Mouse (Mus musculus) liver, adult 2 months (tissue): Measurements from ENCODE around the gene Tmem262. TPM values are rescaled to one million over a fixed set of nuclear protein-coding genes. Genes with fewer than 3 reads are reported as not detected.
A peak's percentile ranks its signal among the peaks of the same experiment; 100 is the strongest.

ENCODE experiments used
- DNase-seq: peaks from one replicate; pipeline ENCODE4 v3.0.0-alpha.2; 2011; ENCODE audit warnings: low read depth, low spot score; ENCODE audit errors: extremely low read depth
- H3K27ac ChIP-seq: fragments of 200-500 bp; replicated peaks from 2 replicates; pipeline ENCODE4 v1.5.1; 2012; ENCODE audit warnings: low read depth, mild to moderate bottlenecking, control low read depth, inconsistent platforms, low read length; ENCODE audit not compliant: insufficient read depth
- H3K27me3 ChIP-seq: fragments of 200-500 bp; 2 replicates; pipeline ENCODE4 v1.6.1; 2012; ENCODE audit warnings: mild to moderate bottlenecking, moderate library complexity, low read length, inconsistent platforms; ENCODE audit not compliant: control insufficient read depth, insufficient read depth
- H3K36me3 ChIP-seq: fragments of 200-500 bp; 2 replicates; pipeline ENCODE4 v1.6.1; 2012; ENCODE audit warnings: low read length, inconsistent platforms; ENCODE audit not compliant: control insufficient read depth, insufficient read depth
- H3K4me1 ChIP-seq: fragments of 200-500 bp; 2 replicates; pipeline ENCODE4 v1.6.1; 2011; ENCODE audit warnings: low read length; ENCODE audit not compliant: control insufficient read depth, insufficient read depth
- H3K4me3 ChIP-seq: fragments of 200-500 bp; 2 replicates; pipeline ENCODE4 v1.5.1; 2011; ENCODE audit warnings: low read depth, mild to moderate bottlenecking, control low read depth, low read length, moderate library complexity; ENCODE audit not compliant: insufficient read depth
- H3K79me2 ChIP-seq: fragments of 200-500 bp; 2 replicates; pipeline ENCODE4 v1.6.1; 2012; ENCODE audit warnings: inconsistent platforms, mild to moderate bottlenecking, low read length, moderate library complexity; ENCODE audit not compliant: control insufficient read depth, insufficient read depth
- H3K9ac ChIP-seq: fragments of 200-500 bp; 2 replicates; pipeline ENCODE4 v1.6.1; 2012; ENCODE audit warnings: low read depth, mild to moderate bottlenecking, control low read depth, inconsistent platforms, low read length
- CTCF ChIP-seq: fragments of 200-500 bp; IDR thresholded peaks from 2 replicates; pipeline ENCODE4 v1.5.1; 2011; ENCODE audit warnings: low read depth, low read length, control low read depth
- POLR2A ChIP-seq: fragments of 200-500 bp; IDR thresholded peaks from 2 replicates; pipeline ENCODE4 v1.6.1; 2011; ENCODE audit warnings: low read length, control low read depth; ENCODE audit not compliant: insufficient read depth; ENCODE audit errors: extremely low read depth
- WGBS: fragments of 180-500 bp; shearing (Covaris S2); methylation state at CpG from one replicate; pipeline ENCODE4 v1.1.7; 2018; 5-methylcytosine and 5-hydroxymethylcytosine counted together
- polyA plus RNA-seq: library from polyadenylated mRNA; depleted of rRNA; stranded (reverse); fragments of >200 nt; gene quantifications from 2 replicates; pipeline ENCODE4 v1.2.3, GENCODE M21; 2012
- total RNA-seq: library from RNA; depleted of rRNA; stranded (reverse); fragments of >200 nt; gene quantifications from 2 replicates; pipeline ENCODE4 v1.2.3, GENCODE M21; 2014

The Tmem262 gene
- total and polyA plus RNA-seq, 2 experiments = not detected

- no peak for TF ChIP-seq CTCF
- no peak for TF ChIP-seq POLR2A
- Histone ChIP-seq H3K27ac (no peak within 1 kb of the TSS), H3K4me3 (no peak within 1 kb of the TSS), H3K27me3 (peaks cover 2% of the 10 kb centered on the region; the same call in 1 of the 2 replicates), H3K4me1 (no peaks in the 10 kb centered on the region), H3K9ac (no peak within 1 kb of the TSS), H3K36me3 (no peaks in the 10 kb centered on the region), H3K79me2 (no peaks in the 10 kb centered on the region)
- 65% methylated on average over 7 of the region's 7 CpGs for whole genome bisulfite sequencing
- no peak for DNase-seq
Measured at GRCm38 (mm10) chr19:6105586-6105985, 25.8 kb downstream of the Tmem262 start, which contains the start of gene Naaladl1. TSS of gene Naaladl1 (plus strand) at chr19:6105782.

- Histone ChIP-seq H3K9ac (no peak overlapping the region), H3K36me3 (no peaks in the 10 kb centered on the region), H3K27me3 (no peaks in the 10 kb centered on the region), H3K4me3 (no peak overlapping the region), H3K79me2 (no peaks in the 10 kb centered on the region), H3K27ac (no peak overlapping the region), H3K4me1 (no peaks in the 10 kb centered on the region)
- WGBS = 65% methylated on average over 6 of the region's 6 CpGs
- TF ChIP-seq CTCF (no peak), POLR2A (no peak)
- no peak for DNase-seq
Measured at GRCm38 (mm10) chr19:6113116-6113515, 33.3 kb downstream of the Tmem262 start.

- 0 out of 2 replicates have a peak, but pooled peaks cover 2% of the 10 kb centered on the region for H3K4me1 ChIP-seq
- no peak overlapping the region for H3K9ac ChIP-seq
- H3K27ac ChIP-seq = no peak overlapping the region
- WGBS = 89% methylated on average over 15 of the region's 15 CpGs
- no peak for DNase-seq
- TF ChIP-seq CTCF (no peak), POLR2A (no peak)
- no peaks in the 10 kb centered on the region for H3K79me2 ChIP-seq
- no peak overlapping the region for H3K4me3 ChIP-seq
- H3K27me3 ChIP-seq = no peaks in the 10 kb centered on the region
- no peaks in the 10 kb centered on the region for H3K36me3 ChIP-seq
Measured at GRCm38 (mm10) chr19:6116113-6116850, 36.4 kb downstream of the Tmem262 start.

- peak overlapping the region; percentile 74 for H3K27ac ChIP-seq
- no peak for TF ChIP-seq CTCF
- TF ChIP-seq POLR2A = no peak
- no peaks in the 10 kb centered on the region for H3K79me2 ChIP-seq
- 0 out of 2 replicates have a peak, but pooled peaks cover 2% of the 10 kb centered on the region for H3K4me1 ChIP-seq
- no peaks in the 10 kb centered on the region for H3K36me3 ChIP-seq
- peak overlapping the region; percentile 92 for H3K9ac ChIP-seq
- H3K27me3 ChIP-seq = no peaks in the 10 kb centered on the region
- no peak for DNase-seq
- peak overlapping the region; percentile 89 for H3K4me3 ChIP-seq
- 4% methylated on average over 32 of the region's 32 CpGs for WGBS
Measured at GRCm38 (mm10) chr19:6117346-6117985, 37.6 kb downstream of the Tmem262 start.

GRCm38 (mm10) chr19:6117986-6118676 lies 38.3 kb downstream of the Tmem262 start, which contains the start of gene Sac3d1:
TSS of gene Sac3d1 (minus strand) at chr19:6118650.
- peak within 1 kb of the TSS; percentile 92 for H3K9ac ChIP-seq
- TF ChIP-seq CTCF (no peak), POLR2A (0 out of 2 replicates have a peak, but pooled peaks have one; percentile 39)
- WGBS = under 1% methylated on average over 77 of the region's 77 CpGs
- H3K4me3 ChIP-seq = peak within 1 kb of the TSS; percentile 89
- DNase-seq = peak; percentile 91
- H3K27me3 ChIP-seq = no peaks in the 10 kb centered on the region
- H3K27ac ChIP-seq = peak within 1 kb of the TSS; percentile 74
- no peaks in the 10 kb centered on the region for H3K36me3 ChIP-seq
- H3K79me2 ChIP-seq = no peaks in the 10 kb centered on the region
- H3K4me1 ChIP-seq = 0 out of 2 replicates have a peak, but pooled peaks cover 2% of the 10 kb centered on the region
